Mouse (Mus musculus) forebrain, embryonic 15.5 days (tissue): ENCODE measurements around the gene Fgf14. TPM values are rescaled to one million over a fixed set of nuclear protein-coding genes. Genes with fewer than 3 reads are reported as not detected.
"Not testable (repeated sequence)": the region's sequence is repeated elsewhere in the genome, so short reads cannot be mapped to it uniquely, and the experiment has no call there.

ENCODE experiments used
- ATAC-seq: fragments of 200-750 bp; cut with Nextera tagmentation; replicated peaks from 2 replicates; pipeline ENCODE4 v1.8.0; 2017; ENCODE audit warnings: mild to moderate bottlenecking, moderate TSS enrichment, moderate library complexity
- H3K27ac ChIP-seq: fragments of 300-500 bp; sonication (generic); replicated peaks from 2 replicates; pipeline ENCODE4 v1.5.1; 2015; ENCODE audit warnings: mild to moderate bottlenecking, inconsistent platforms
- H3K27me3 ChIP-seq: fragments of 300-500 bp; sonication (generic); 2 replicates; pipeline ENCODE4 v1.6.1; 2015; ENCODE audit warnings: inconsistent platforms
- H3K36me3 ChIP-seq: fragments of 300-500 bp; sonication (generic); 2 replicates; pipeline ENCODE4 v1.6.1; 2015; ENCODE audit warnings: mild to moderate bottlenecking, inconsistent platforms
- H3K4me1 ChIP-seq: fragments of 300-500 bp; sonication (generic); 2 replicates; pipeline ENCODE4 v1.6.1; 2015; ENCODE audit warnings: inconsistent platforms
- H3K4me2 ChIP-seq: fragments of 300-500 bp; sonication (generic); replicated peaks from 2 replicates; pipeline ENCODE4 v1.6.1; 2015; ENCODE audit warnings: mild to moderate bottlenecking, inconsistent platforms
- H3K4me3 ChIP-seq: fragments of 300-500 bp; sonication (generic); 2 replicates; pipeline ENCODE4 v1.5.1; 2015; ENCODE audit warnings: mild to moderate bottlenecking, inconsistent platforms
- H3K9ac ChIP-seq: fragments of 300-500 bp; sonication (generic); replicated peaks from 2 replicates; pipeline ENCODE4 v1.6.1; 2015; ENCODE audit warnings: mild to moderate bottlenecking, inconsistent platforms
- H3K9me3 ChIP-seq: fragments of 300-500 bp; sonication (generic); 2 replicates; pipeline ENCODE4 v1.6.1; 2016; ENCODE audit warnings: inconsistent platforms
- WGBS: fragments of 180-500 bp; shearing (Covaris S2); methylation state at CpG from one replicate; pipeline ENCODE4 v1.1.7; 2015; ENCODE audit warnings: mixed read lengths; 5-methylcytosine and 5-hydroxymethylcytosine counted together
- polyA plus RNA-seq: library from polyadenylated mRNA; unstranded; fragments of >200 nt; fragmentation: Nextera tagmentation; extraction: Ambion mirVana; gene quantifications from 2 replicates; pipeline ENCODE4 v1.2.1, GENCODE M21; 2015

The Fgf14 gene
- polyA plus RNA-seq, 1 experiment from 2014 or later, result 29.4 TPM

DNA sequence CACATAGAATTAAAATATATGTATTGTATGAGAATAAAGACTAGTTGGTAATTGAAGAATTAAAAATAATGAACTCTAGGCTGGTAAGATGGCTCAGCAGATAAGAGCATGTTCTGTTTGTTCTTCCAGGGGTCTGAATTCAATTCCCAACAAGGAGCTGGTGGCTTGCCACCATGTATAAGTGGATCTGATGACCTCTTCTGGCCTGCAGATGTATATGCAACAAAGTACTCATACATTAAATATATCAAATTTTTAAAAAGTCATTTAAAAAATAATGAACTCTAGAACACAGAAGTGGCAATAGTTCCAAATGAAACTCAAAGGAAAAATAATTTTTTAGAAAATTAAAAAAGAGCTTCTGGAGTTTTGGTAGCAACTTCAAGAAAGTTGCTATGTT is 529.5 kb downstream of the Fgf14 start:
- H3K27ac ChIP-seq, result no peak overlapping the region
- H3K27me3 ChIP-seq, result no peaks in the 10 kb centered on the region
- no peak overlapping the region for H3K4me2 ChIP-seq
- H3K4me3 ChIP-seq, result no peak overlapping the region
- H3K9me3 ChIP-seq, result no peaks in the 10 kb centered on the region
- no peak overlapping the region for H3K9ac ChIP-seq
- H3K36me3 ChIP-seq, result no peaks in the 10 kb centered on the region
- no peak for ATAC-seq
- no peaks in the 10 kb centered on the region for H3K4me1 ChIP-seq

DNA sequence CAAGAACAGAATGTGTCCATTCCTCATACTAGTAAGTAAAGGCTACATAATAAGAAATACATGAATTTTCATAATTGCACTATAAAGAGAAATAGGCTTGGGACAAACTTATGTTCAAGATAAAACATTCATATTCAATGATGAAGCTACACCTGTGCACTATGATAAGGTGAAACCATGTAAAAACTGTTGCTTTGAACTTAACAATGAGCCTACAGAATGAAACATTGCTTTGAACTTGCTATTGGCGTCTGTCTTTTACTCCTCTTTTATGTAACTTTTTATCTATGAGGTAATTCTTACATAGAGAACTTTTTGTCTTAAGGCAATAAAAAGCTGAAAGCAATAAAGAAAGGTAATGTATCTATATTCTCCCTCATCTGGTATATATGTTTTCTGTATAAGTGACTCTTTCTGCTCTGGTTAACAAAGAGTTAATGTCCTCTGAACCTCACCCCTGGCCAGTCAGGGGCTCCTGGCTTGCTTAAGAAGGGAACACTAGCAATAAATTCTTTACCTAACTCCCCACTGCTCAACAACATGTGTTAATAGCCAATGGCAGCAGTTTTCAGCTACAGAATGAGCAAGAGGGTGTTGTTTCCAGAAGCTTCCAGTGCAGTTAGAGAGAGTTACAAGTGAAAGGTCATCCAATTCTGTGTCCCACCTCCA is 569.6 kb downstream of the Fgf14 start:
- Histone ChIP-seq H3K27ac (no peak overlapping the region), H3K4me3 (no peak overlapping the region), H3K36me3 (no peaks in the 10 kb centered on the region), H3K9me3 (no peaks in the 10 kb centered on the region), H3K4me2 (no peak overlapping the region), H3K9ac (no peak overlapping the region), H3K27me3 (no peaks in the 10 kb centered on the region), H3K4me1 (no peaks in the 10 kb centered on the region)
- ATAC-seq, result no peak
- WGBS, result 86% methylated on average over 1 of the region's 1 CpGs

GRCm38 (mm10) chr14:124083126-124083525 is 593.8 kb downstream of the Fgf14 start:
- Histone ChIP-seq H3K4me2 (no peak overlapping the region), H3K27me3 (no peaks in the 10 kb centered on the region), H3K4me3 (no peak overlapping the region), H3K36me3 (no peaks in the 10 kb centered on the region), H3K9ac (no peak overlapping the region), H3K27ac (no peak overlapping the region), H3K4me1 (no peaks in the 10 kb centered on the region), H3K9me3 (no peaks in the 10 kb centered on the region)
- no peak for ATAC-seq

DNA sequence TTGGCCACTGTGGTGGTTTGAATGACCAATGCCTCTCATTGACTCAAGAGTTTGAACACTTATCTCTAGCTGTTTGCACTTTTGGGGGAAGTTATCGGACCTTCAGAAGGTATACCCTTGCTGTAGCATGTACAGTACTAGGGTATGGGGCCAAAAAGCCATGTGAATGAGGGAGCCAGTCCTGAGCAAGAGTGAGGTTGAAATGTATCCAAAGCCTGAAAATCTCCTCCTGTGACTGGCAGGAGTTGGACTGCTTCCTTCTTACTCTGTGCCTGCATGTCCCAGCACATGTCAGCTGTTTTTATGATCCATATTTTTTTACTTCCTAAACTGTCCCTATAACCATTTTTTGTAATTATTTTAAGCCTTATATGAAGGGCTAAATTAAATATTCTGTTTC is 632.9 kb downstream of the Fgf14 start:
- no peaks in the 10 kb centered on the region for H3K4me1 ChIP-seq
- ATAC-seq, result no peak
- H3K9me3 ChIP-seq, result no peaks in the 10 kb centered on the region
- no peak overlapping the region for H3K4me3 ChIP-seq
- H3K36me3 ChIP-seq, result no peaks in the 10 kb centered on the region
- no peak overlapping the region for H3K9ac ChIP-seq
- H3K27ac ChIP-seq, result no peak overlapping the region
- WGBS, result 86% methylated on average over 1 of the region's 1 CpGs
- H3K27me3 ChIP-seq, result no peaks in the 10 kb centered on the region
- H3K4me2 ChIP-seq, result no peak overlapping the region

DNA sequence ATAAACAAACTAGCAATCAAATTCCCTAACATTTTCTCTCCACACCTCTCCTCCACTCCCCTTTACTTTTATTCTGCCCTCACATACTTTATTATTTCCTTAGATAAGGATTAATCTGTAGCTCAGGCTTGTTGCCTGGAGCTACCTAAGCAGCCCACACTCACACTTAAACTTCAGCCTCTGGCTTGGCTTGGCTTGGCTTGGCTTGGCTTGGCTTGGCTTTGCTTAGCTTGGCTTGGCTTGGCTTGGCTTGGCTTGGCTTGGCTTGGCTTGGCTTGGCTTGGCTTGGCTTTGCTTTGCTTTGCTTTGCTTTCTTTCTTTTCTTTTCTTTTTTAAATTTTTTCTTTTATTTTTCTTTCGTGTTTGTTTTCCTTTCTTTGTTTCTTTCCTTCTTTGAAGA is 636.3 kb downstream of the Fgf14 start:
- Histone ChIP-seq H3K36me3 (no peaks in the 10 kb centered on the region), H3K9ac (no peak overlapping the region), H3K27me3 (no peaks in the 10 kb centered on the region), H3K4me1 (no peaks in the 10 kb centered on the region; the same call in 1 of the 2 replicates), H3K4me2 (no peak overlapping the region), H3K27ac (no peak overlapping the region), H3K9me3 (no peaks in the 10 kb centered on the region), H3K4me3 (no peak overlapping the region)
- no peak for ATAC-seq
- WGBS, result 88% methylated on average over 1 of the region's 1 CpGs

DNA sequence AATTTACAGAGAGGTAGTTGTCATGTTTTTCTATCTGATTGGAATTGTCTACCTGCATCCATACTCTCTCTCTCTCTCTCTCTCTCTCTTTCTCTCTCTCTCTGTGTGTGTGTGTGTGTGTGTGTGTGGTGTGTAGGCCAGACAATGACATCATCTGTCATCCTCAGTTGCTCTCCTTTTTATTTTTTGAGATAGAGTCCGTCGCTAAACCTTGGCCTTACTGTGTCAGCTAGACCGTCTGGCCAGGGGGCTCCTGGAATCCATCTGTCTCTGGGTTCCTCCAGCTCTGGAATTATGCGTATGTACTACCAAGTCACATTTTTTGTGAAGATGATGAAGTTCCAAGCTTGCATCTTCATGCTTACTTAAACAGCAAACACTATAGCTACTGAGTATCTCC is 639.5 kb downstream of the Fgf14 start:
- WGBS, result 62% methylated on average over 4 of the region's 4 CpGs
- ATAC-seq, result no peak
- Histone ChIP-seq H3K9ac (no peak overlapping the region), H3K36me3 (no peaks in the 10 kb centered on the region), H3K27me3 (no peaks in the 10 kb centered on the region), H3K27ac (no peak overlapping the region), H3K4me1 (no peaks in the 10 kb centered on the region; the same call in 1 of the 2 replicates), H3K4me3 (no peak overlapping the region), H3K9me3 (no peaks in the 10 kb centered on the region), H3K4me2 (no peak overlapping the region)

- H3K4me1 ChIP-seq, result no peaks in the 10 kb centered on the region; the same call in 1 of the 2 replicates
- no peak overlapping the region for H3K9ac ChIP-seq
- H3K9me3 ChIP-seq, result no peaks in the 10 kb centered on the region
- H3K4me2 ChIP-seq, result no peak overlapping the region
- WGBS, result 0% methylated on average over 1 of the region's 1 CpGs
- H3K27ac ChIP-seq, result no peak overlapping the region
- H3K4me3 ChIP-seq, result no peak overlapping the region
- peak; percentile 71 for ATAC-seq
- H3K27me3 ChIP-seq, result no peaks in the 10 kb centered on the region
- H3K36me3 ChIP-seq, result no peaks in the 10 kb centered on the region
These were observed 640.2 kb downstream of the Fgf14 start for GRCm38 (mm10) chr14:124036575-124037205.

DNA sequence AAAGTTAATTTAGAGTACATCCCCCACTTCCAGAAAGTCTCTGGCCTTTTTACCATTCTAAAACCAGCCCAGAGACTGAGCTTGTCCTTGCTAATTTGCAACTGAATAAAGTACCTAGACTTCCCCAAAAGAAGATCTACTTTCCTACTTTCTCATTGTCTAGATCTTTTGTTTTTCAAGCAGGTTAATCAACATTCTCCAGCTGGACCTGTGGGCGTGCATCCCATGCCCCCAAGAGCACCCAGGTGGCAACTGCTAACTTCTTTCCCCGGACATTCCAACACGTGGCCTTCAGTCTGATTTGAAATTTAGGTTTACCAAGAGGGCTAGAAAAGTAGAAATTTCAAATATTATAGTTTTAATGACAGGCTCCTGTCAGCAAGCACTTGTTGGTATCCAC is 643.6 kb downstream of the Fgf14 start:
- H3K27me3 ChIP-seq, H3K36me3 ChIP-seq, H3K4me3 ChIP-seq, H3K9me3 ChIP-seq, ATAC-seq, H3K4me2 ChIP-seq, H3K27ac ChIP-seq, H3K4me1 ChIP-seq, H3K9ac ChIP-seq: not testable (repeated sequence)
- 36% methylated on average over 3 of the region's 3 CpGs for WGBS

GRCm38 (mm10) chr14:124027886-124028670 is 648.8 kb downstream of the Fgf14 start:
- 92% methylated on average over 1 of the region's 1 CpGs for WGBS
- H3K27ac ChIP-seq, result no peak overlapping the region

DNA sequence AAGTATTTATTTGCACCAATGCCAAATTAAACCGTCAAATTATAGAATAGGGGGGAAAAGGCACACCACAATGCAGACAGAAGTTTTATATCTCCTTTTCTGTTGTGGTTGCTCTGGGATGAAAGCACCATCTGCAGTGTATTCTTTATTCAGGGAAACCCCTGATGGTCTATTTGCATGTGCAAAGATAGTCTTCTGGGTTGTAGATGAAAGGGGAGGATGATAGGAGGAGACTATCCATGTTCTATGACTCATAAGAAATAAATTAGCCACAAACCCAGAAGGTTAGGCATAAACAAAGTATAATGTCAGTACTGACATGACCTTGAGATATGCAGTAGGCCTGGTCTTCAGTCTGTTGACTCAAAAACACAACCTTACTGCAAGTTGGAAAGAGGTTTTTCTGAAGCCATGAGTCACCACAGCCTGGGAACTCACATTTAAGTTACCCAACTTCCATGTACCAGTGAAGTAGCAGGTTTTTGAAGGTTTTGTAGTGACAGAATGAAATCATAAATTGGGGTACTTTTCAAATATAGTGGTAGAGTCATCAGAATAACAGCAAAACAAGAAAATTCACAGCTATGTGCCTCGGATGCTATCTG is 686.2 kb downstream of the Fgf14 start:
- H3K27me3 ChIP-seq, result no peaks in the 10 kb centered on the region
- no peak overlapping the region for H3K9ac ChIP-seq
- H3K36me3 ChIP-seq, result no peaks in the 10 kb centered on the region
- H3K4me1 ChIP-seq, result no peaks in the 10 kb centered on the region
- H3K27ac ChIP-seq, result no peak overlapping the region
- no peaks in the 10 kb centered on the region for H3K9me3 ChIP-seq
- no peak for ATAC-seq
- 70% methylated on average over 2 of the region's 2 CpGs for WGBS
- H3K4me2 ChIP-seq, result no peak overlapping the region
- H3K4me3 ChIP-seq, result no peak overlapping the region

More at GRCm38 (mm10) chr14:124027886-124028670, 648.8 kb downstream of the Fgf14 start:
- ATAC-seq, result no peak
- Histone ChIP-seq H3K4me3 (no peak overlapping the region), H3K9me3 (no peaks in the 10 kb centered on the region), H3K4me2 (no peak overlapping the region), H3K36me3 (no peaks in the 10 kb centered on the region), H3K9ac (no peak overlapping the region), H3K4me1 (no peaks in the 10 kb centered on the region), H3K27me3 (no peaks in the 10 kb centered on the region)

GRCm38 (mm10) chr14:123967996-123968395 is 708.9 kb downstream of the Fgf14 start:
- WGBS, result 79% methylated on average over 6 of the region's 6 CpGs

DNA sequence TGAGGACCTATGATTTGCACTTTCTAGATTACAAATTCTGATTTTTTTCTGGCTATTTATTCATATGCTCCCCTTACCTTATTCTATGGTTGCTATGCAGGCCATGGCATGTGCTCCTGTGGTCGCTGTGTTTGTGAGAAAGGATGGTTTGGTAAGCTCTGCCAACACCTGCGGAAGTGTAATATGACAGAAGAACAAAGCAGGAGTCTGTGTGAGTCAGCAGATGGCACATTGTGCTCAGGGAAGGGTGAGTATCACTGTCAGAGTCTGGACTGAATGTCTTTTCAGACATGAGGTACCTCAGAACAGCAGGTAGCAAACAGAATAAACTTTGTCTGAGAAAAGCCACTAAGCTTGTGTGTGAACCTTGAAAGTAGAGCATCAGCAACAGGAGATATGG is 710.4 kb downstream of the Fgf14 start:
- Histone ChIP-seq H3K36me3 (no peaks in the 10 kb centered on the region), H3K27ac (no peak overlapping the region), H3K4me1 (no peaks in the 10 kb centered on the region), H3K9ac (no peak overlapping the region), H3K4me3 (no peak overlapping the region), H3K27me3 (no peaks in the 10 kb centered on the region), H3K4me2 (no peak overlapping the region), H3K9me3 (no peaks in the 10 kb centered on the region)
- WGBS, result 59% methylated on average over 2 of the region's 2 CpGs
- ATAC-seq, result no peak

More at GRCm38 (mm10) chr14:123967996-123968395, 708.9 kb downstream of the Fgf14 start:
- no peak overlapping the region for H3K27ac ChIP-seq
- no peak overlapping the region for H3K4me2 ChIP-seq
- H3K4me1 ChIP-seq, result no peaks in the 10 kb centered on the region
- no peak for ATAC-seq
- no peak overlapping the region for H3K9ac ChIP-seq
- H3K36me3 ChIP-seq, result no peaks in the 10 kb centered on the region
- no peaks in the 10 kb centered on the region for H3K27me3 ChIP-seq
- no peak overlapping the region for H3K4me3 ChIP-seq
- H3K9me3 ChIP-seq, result no peaks in the 10 kb centered on the region
